Mouse (Mus musculus) CH12.LX (cell line): ENCODE results near the gene Insl5. TPM values are rescaled to one million over a fixed set of nuclear protein-coding genes. Genes with fewer than 3 reads are reported as not detected.

Experiments
- DNase-seq: peaks from one replicate; pipeline ENCODE4 v3.0.0-alpha.2; 2013; ENCODE audit errors: extremely low read depth
- H3K27ac ChIP-seq: 2 replicates; pipeline ENCODE4 v1.5.1; 2012; ENCODE audit warnings: low read depth, mild to moderate bottlenecking, control low read depth, moderate library complexity; ENCODE audit not compliant: insufficient read depth
- H3K27me3 ChIP-seq: replicated peaks from 2 replicates; pipeline ENCODE3; 2012; ENCODE audit warnings: inconsistent platforms
- H3K36me3 ChIP-seq, 2 experiments: replicated peaks in 1 of 2; 2 replicates each; pipeline versions ENCODE3 to v1.6.1; 2012; ENCODE audit warnings: inconsistent platforms in 1 of 2, low read length in 1 of 2, mild to moderate bottlenecking in 1 of 2, mixed read lengths in 1 of 2, moderate library complexity in 1 of 2; ENCODE audit not compliant: control insufficient read depth in 1 of 2, insufficient read depth in 1 of 2
- H3K4me1 ChIP-seq, 2 experiments: 2 replicates each; pipeline ENCODE4 v1.6.1; 2012; ENCODE audit warnings: inconsistent platforms in 1 of 2, moderate library complexity in 1 of 2; ENCODE audit not compliant: insufficient read depth in 2 of 2, control insufficient read depth in 1 of 2
- H3K4me2 ChIP-seq: 2 replicates; pipeline ENCODE4 v1.6.1; 2012; ENCODE audit warnings: low read depth, mild to moderate bottlenecking, control low read depth; ENCODE audit not compliant: poor library complexity, insufficient read depth, severe bottlenecking
- H3K4me3 ChIP-seq, 3 experiments: fragments of 150-350 bp in 1 of 3; sonication (generic) in 1 of 3; replicated peaks in 1 of 3; 2 replicates each; pipeline versions ENCODE3 to v1.5.1; 2011 to 2012; ENCODE audit warnings: low read depth in 2 of 3, low read length in 2 of 3, mild to moderate bottlenecking in 2 of 3, moderate library complexity in 2 of 3, control low read depth in 1 of 3, improper control_type of control experiment in 1 of 3, inconsistent platforms in 1 of 3, mixed read lengths in 1 of 3; ENCODE audit not compliant: poor library complexity in 1 of 3
- H3K79me2 ChIP-seq: replicated peaks from 2 replicates; pipeline ENCODE4 v1.6.1; 2012; ENCODE audit warnings: mild to moderate bottlenecking, moderate library complexity; ENCODE audit not compliant: control insufficient read depth, poor library complexity, insufficient read depth, severe bottlenecking; ENCODE audit errors: extremely low read depth
- H3K9ac ChIP-seq: 2 replicates; pipeline ENCODE4 v1.6.1; 2012; ENCODE audit warnings: low read depth, mild to moderate bottlenecking, control low read depth, moderate library complexity; ENCODE audit not compliant: insufficient read depth
- H3K9me3 ChIP-seq: replicated peaks from 2 replicates; pipeline ENCODE3; 2012; ENCODE audit warnings: low read length, inconsistent platforms, mixed read lengths
- BHLHE40 ChIP-seq: IDR thresholded peaks from 2 replicates; pipeline ENCODE4 v1.6.1; 2011; ENCODE audit warnings: mild to moderate bottlenecking, low read depth, low read length, improper control_type of control experiment
- CHD1 ChIP-seq: IDR thresholded peaks from 2 replicates; pipeline ENCODE4 v1.6.1; 2012; ENCODE audit warnings: low read depth, low read length, improper control_type of control experiment, inconsistent platforms
- CHD2 ChIP-seq: IDR thresholded peaks from 2 replicates; pipeline ENCODE4 v1.6.1; 2011; ENCODE audit warnings: low read length, improper control_type of control experiment
- CTCF ChIP-seq, 2 experiments: IDR thresholded peaks in 1 of 2; conservative IDR thresholded peaks in 1 of 2; 2 replicates each; pipeline ENCODE4 v1.5.1; 2011 to 2012; ENCODE audit warnings: low read depth in 2 of 2, low read length in 2 of 2, improper control_type of control experiment in 1 of 2, inconsistent platforms in 1 of 2, mild to moderate bottlenecking in 1 of 2, moderate library complexity in 1 of 2
- ELF1 ChIP-seq: IDR thresholded peaks from 2 replicates; pipeline ENCODE4 v1.6.1; 2014; ENCODE audit warnings: low read depth, mild to moderate bottlenecking, inconsistent platforms, low read length, improper control_type of control experiment
- ETS1 ChIP-seq: conservative IDR thresholded peaks from 2 replicates; pipeline ENCODE4 v1.6.1; 2012; ENCODE audit warnings: low read depth, mild to moderate bottlenecking, inconsistent platforms, low read length, improper control_type of control experiment, moderate library complexity
- GABPA ChIP-seq: IDR thresholded peaks from 2 replicates; pipeline ENCODE4 v1.6.1; 2012; ENCODE audit warnings: low read depth, low read length, improper control_type of control experiment, inconsistent platforms; ENCODE audit not compliant: insufficient replicate concordance
- KAT2A ChIP-seq: IDR thresholded peaks from 2 replicates; pipeline ENCODE4 v1.6.1; 2012; ENCODE audit warnings: low read length, improper control_type of control experiment, inconsistent platforms; ENCODE audit not compliant: insufficient replicate concordance
- MEF2A ChIP-seq: IDR thresholded peaks from 2 replicates; pipeline ENCODE4 v1.6.1; 2014; ENCODE audit warnings: low read depth, mild to moderate bottlenecking, inconsistent platforms, low read length, improper control_type of control experiment, borderline replicate concordance
- MYC ChIP-seq: IDR thresholded peaks from 2 replicates; pipeline ENCODE4 v1.6.1; 2011; ENCODE audit warnings: low read depth, mild to moderate bottlenecking, improper control_type of control experiment, low read length
- NRF1 ChIP-seq: IDR thresholded peaks from 2 replicates; pipeline ENCODE4 v1.6.1; 2014; ENCODE audit warnings: low read depth, mild to moderate bottlenecking, inconsistent platforms, low read length, improper control_type of control experiment, moderate library complexity
- PAX5 ChIP-seq: IDR thresholded peaks from 2 replicates; pipeline ENCODE4 v1.6.1; 2012; ENCODE audit warnings: low read length, inconsistent platforms, mixed read lengths
- POLR2AphosphoS2 ChIP-seq: IDR thresholded peaks from 2 replicates; pipeline ENCODE4 v1.6.1; 2011; ENCODE audit warnings: low read depth, low read length, improper control_type of control experiment
- RAD21 ChIP-seq: IDR thresholded peaks from 2 replicates; pipeline ENCODE4 v1.6.1; 2011; ENCODE audit warnings: low read depth, mild to moderate bottlenecking, low read length, improper control_type of control experiment, moderate library complexity
- RCOR1 ChIP-seq: conservative IDR thresholded peaks from 2 replicates; pipeline ENCODE4 v1.6.1; 2012; ENCODE audit warnings: low read depth, mild to moderate bottlenecking, inconsistent platforms, low read length, improper control_type of control experiment
- SIN3A ChIP-seq: IDR thresholded peaks from 2 replicates; pipeline ENCODE4 v1.6.1; 2012; ENCODE audit warnings: low read length, improper control_type of control experiment, inconsistent platforms
- TBP ChIP-seq: conservative IDR thresholded peaks from 2 replicates; pipeline ENCODE4 v1.6.1; 2011; ENCODE audit warnings: low read depth, low read length, improper control_type of control experiment
- TCF12 ChIP-seq: IDR thresholded peaks from 2 replicates; pipeline ENCODE4 v1.6.1; 2014; ENCODE audit warnings: low read depth, mild to moderate bottlenecking, inconsistent platforms, low read length, improper control_type of control experiment
- USF2 ChIP-seq: conservative IDR thresholded peaks from 2 replicates; pipeline ENCODE4 v1.6.1; 2011; ENCODE audit warnings: low read depth, low read length, improper control_type of control experiment
- ZNF384 ChIP-seq: IDR thresholded peaks from 2 replicates; pipeline ENCODE4 v1.6.1; 2012; ENCODE audit warnings: low read depth, low read length, improper control_type of control experiment, inconsistent platforms
- dilution Hi-C: fragments of 300-500 bp; cut with MboI; formaldehyde crosslinking; loops from 2 replicates; pipeline ENCODE4 v1.14.3; 2020; ENCODE audit warnings: low sequenced_read_pairs; ENCODE audit not compliant: extremely low pct_unique_long_range_greater_than_20kb, extremely low pct_ligation_motif_present
- in situ Hi-C: fragments of 300-500 bp; cut with MboI; formaldehyde crosslinking; loops from 3 replicates; pipeline ENCODE4 v1.14.3; 2019; ENCODE audit warnings: low sequenced_read_pairs, low pct_ligation_motif_present, low pct_unique_long_range_greater_than_20kb, mixed read lengths
- polyA plus RNA-seq: library from polyadenylated mRNA; unstranded; fragments of >175 nt; gene quantifications from 2 replicates; pipeline ENCODE4 v1.2.1, GENCODE M21; 2012; ENCODE audit warnings: low read depth; ENCODE audit not compliant: insufficient read length
- total RNA-seq, 2 experiments: library from RNA; depleted of rRNA; stranded (reverse); fragments of 300-350 nt in 1 of 2; fragments of >200 nt in 1 of 2; gene quantifications; 2 replicates each; pipeline ENCODE4 v1.2.3; 2012 to 2014

The Insl5 gene
- total and polyA plus RNA-seq, 3 experiments: not detected

DNA sequence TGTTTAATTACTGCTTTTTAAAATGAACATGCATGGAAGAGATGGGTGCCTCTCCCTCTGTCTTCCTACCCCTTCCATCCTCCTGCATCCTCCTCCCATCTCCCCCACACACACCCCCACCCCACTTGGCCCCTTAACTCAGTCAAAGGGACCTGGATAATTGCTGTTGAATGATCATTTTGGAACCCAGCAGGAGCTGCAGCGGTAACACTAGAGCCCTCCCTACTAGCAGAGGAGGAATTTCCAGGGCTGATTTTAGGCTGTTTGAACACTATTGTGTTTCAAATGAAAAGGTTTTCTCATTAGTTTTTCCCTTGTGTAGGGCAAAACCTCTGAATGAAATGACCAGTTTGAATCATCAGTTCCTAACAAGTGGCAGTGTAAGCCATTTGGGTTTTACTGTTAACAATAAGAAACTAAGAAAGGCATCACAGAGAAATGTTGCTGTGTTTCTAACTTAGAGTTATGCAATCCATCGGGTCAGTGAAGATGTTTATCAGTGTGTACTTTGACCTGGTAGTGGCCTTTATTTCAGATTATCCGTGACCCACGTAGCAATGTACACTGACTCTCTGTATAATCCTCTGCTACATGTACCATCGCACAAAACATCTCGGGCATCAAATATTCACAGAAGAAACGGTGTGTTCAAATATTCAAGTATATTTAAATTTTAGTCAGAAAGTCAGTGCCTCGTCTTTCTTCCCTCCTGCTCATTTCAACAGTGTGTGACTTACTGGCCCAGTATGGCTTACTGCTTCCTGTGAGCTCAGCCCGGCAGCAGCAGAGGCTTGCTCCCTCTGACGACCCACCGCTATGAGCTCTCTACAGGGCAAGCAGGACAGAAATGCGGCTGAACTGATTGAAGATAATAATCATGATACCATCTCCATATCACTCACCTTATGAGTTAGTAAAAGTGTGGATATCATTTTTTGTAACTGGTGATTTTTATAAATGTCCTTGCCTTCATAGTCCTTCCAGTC is 50.1 kb downstream of the Insl5 start:
- in situ Hi-C loops: loop anchor here (25.0 kb wide), 1 partner anchor 361 kb away; no protein-coding TSS in a partner anchor
- dilution Hi-C loops: no loop called here

DNA sequence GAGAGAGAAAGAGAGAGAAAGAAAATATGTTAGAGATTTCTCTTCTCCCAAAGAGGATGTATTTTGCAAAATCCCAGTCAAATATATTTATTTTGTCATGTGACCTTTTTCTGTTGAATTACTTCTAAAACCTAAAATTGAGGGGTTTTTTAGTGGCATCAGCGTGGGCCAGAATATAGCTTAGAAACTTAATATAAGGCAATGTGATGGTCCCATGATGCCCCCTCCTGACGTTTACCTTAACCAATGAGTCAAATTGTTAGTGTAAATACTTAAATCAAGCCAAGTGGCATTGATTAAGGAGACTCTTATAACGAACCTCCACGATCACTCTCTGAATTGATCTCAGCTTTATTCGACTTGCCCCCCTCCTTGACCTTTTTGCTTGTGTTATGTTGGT is 52.5 kb downstream of the Insl5 start:
- Histone ChIP-seq H3K9me3 (no peaks in the 10 kb centered on the region), H3K4me2 (no peak overlapping the region), H3K36me3 (no peaks in the 10 kb centered on the region), H3K27ac (no peak overlapping the region), H3K9ac (no peak overlapping the region), H3K4me1 (peaks cover 0 to 23% of the 10 kb centered on the region in 2 experiments; a peak in 2 of 4 replicates), H3K27me3 (no peaks in the 10 kb centered on the region), H3K4me3 (no peak overlapping the region), H3K79me2 (no peaks in the 10 kb centered on the region)
- dilution Hi-C loops: no loop called here
- no peak for DNase-seq
- TF ChIP-seq RAD21 (peak; percentile 11), NRF1 (no peak), CTCF (conservative IDR thresholded peaks at IDR 0.05 in 1 of 2, IDR thresholded peaks at IDR 0.05 in 1 of 2; ENCODE audit: low read depth in 2 of 2, low read length in 2 of 2) (0 out of 4 replicates have a peak, but pooled peaks of 1 of the 2 experiments have one; percentile 13)
- in situ Hi-C loops: loop anchor here (25.0 kb wide), 1 partner anchor 487 kb away; no protein-coding TSS in a partner anchor

More for the DNA sequence above, 50.1 kb downstream of the Insl5 start:
- Histone ChIP-seq H3K27me3 (no peaks in the 10 kb centered on the region), H3K4me2 (no peak overlapping the region), H3K4me3 (no peak overlapping the region), H3K9ac (no peak overlapping the region), H3K27ac (no peak overlapping the region), H3K79me2 (no peaks in the 10 kb centered on the region), H3K4me1 (peaks cover under 1 to 14% of the 10 kb centered on the region in 2 experiments; a peak in 1 of 4 replicates), H3K9me3 (no peaks in the 10 kb centered on the region), H3K36me3 (no peaks in the 10 kb centered on the region)
- no peak for DNase-seq
- TF ChIP-seq ELF1: no peak
- no peak for TF ChIP-seq MYC
- no peak for TF ChIP-seq USF2
- no peak for TF ChIP-seq MEF2A
- no peak for TF ChIP-seq RCOR1
- TF ChIP-seq CHD1: no peak
- TF ChIP-seq PAX5: no peak
- TF ChIP-seq ZNF384: no peak
- no peak for TF ChIP-seq BHLHE40
- TF ChIP-seq CHD2: no peak
- TF ChIP-seq KAT2A: no peak
- TF ChIP-seq ETS1: no peak
- no peak for TF ChIP-seq SIN3A
- TF ChIP-seq GABPA: no peak
- TF ChIP-seq TCF12: no peak
- no peak for TF ChIP-seq TBP
- TF ChIP-seq POLR2AphosphoS2: no peak
